Mouse (Mus musculus) megakaryocyte, embryonic 14.5 days (primary cell): ENCODE data around the gene Sfpq.

Source experiments
- FLI1 ChIP-seq: IDR thresholded peaks from 2 replicates; pipeline ENCODE4 v1.6.1; 2012; ENCODE audit warnings: low read length, inconsistent platforms, mixed read lengths
- GATA1 ChIP-seq: IDR thresholded peaks from 3 replicates; pipeline ENCODE4 v1.6.1; 2012; ENCODE audit warnings: mixed read lengths, low read length, inconsistent platforms, borderline replicate concordance

- TF ChIP-seq FLI1 (no peak), GATA1 (no peak)
Measured at GRCm38 (mm10) chr4:127026826-127027225, 5.7 kb downstream of the Sfpq start.
